Mouse (Mus musculus) forelimb bud, embryonic 11.5 days (tissue): Measurements from ENCODE around the gene Tpcn2.

ENCODE experiments used
- DNase-seq: peaks from one replicate; pipeline ENCODE4 v3.0.0-alpha.2; 2012; ENCODE audit warnings: low read depth, low spot score

Gene Tpcn2

GRCm38 (mm10) chr7:145299562-145300320, 15.9 kb upstream of the Tpcn2 start:
- DNase-seq: no peak

GRCm38 (mm10) chr7:145298666-145299490, 15.1 kb upstream of the Tpcn2 start:
- no peak for DNase-seq

- peak; percentile 49 for DNase-seq
Measured at GRCm38 (mm10) chr7:145293859-145294258, 10.0 kb upstream of the Tpcn2 start.

GRCm38 (mm10) chr7:145292726-145293125, 8.9 kb upstream of the Tpcn2 start:
- DNase-seq: no peak

- DNase-seq: no peak
Measured at GRCm38 (mm10) chr7:145291847-145292246, 8.0 kb upstream of the Tpcn2 start.

- DNase-seq: peak; percentile 45
Measured at GRCm38 (mm10) chr7:145289302-145289701, 5.5 kb upstream of the Tpcn2 start.

GRCm38 (mm10) chr7:145287410-145287809, 3.6 kb upstream of the Tpcn2 start:
- DNase-seq: no peak

- DNase-seq: no peak
Measured at GRCm38 (mm10) chr7:145285476-145285875, 1.7 kb upstream of the Tpcn2 start.

- DNase-seq: no peak
Measured at GRCm38 (mm10) chr7:145284293-145284692, 482 bp upstream of the Tpcn2 start.

- DNase-seq: no peak
Measured at GRCm38 (mm10) chr7:145283041-145283440, 770 bp downstream of the Tpcn2 start.

GRCm38 (mm10) chr7:145281396-145281795, 2.4 kb downstream of the Tpcn2 start:
- DNase-seq: no peak

GRCm38 (mm10) chr7:145275488-145275887, 8.3 kb downstream of the Tpcn2 start:
- no peak for DNase-seq

GRCm38 (mm10) chr7:145270955-145271354, 12.9 kb downstream of the Tpcn2 start:
- no peak for DNase-seq

GRCm38 (mm10) chr7:145268890-145269289, 14.9 kb downstream of the Tpcn2 start:
- no peak for DNase-seq

GRCm38 (mm10) chr7:145266011-145266410, 17.8 kb downstream of the Tpcn2 start:
- DNase-seq: no peak

- no peak for DNase-seq
Measured at GRCm38 (mm10) chr7:145264202-145264601, 19.6 kb downstream of the Tpcn2 start.

GRCm38 (mm10) chr7:145256092-145256491, 27.7 kb downstream of the Tpcn2 start:
- no peak for DNase-seq

GRCm38 (mm10) chr7:145253986-145254630, 29.7 kb downstream of the Tpcn2 start:
- no peak for DNase-seq

- peak; percentile 74 for DNase-seq
Measured at GRCm38 (mm10) chr7:145252715-145253476, 30.9 kb downstream of the Tpcn2 start.

- no peak for DNase-seq
Measured at GRCm38 (mm10) chr7:145250225-145250624, 33.6 kb downstream of the Tpcn2 start.

GRCm38 (mm10) chr7:145248911-145249310, 34.9 kb downstream of the Tpcn2 start:
- DNase-seq: no peak
